Mouse (Mus musculus): Measurements from ENCODE around the gene Smok2a.
"Not testable (repeated sequence)": the region's sequence is repeated elsewhere in the genome, so short reads cannot be mapped to it uniquely, and the experiment has no call there.

- TF ChIP-seq CTCF (IDR thresholded peaks at IDR 0.05; ENCODE audit: low read depth, low read length); POLR2A (IDR thresholded peaks at IDR 0.05; ENCODE audit: borderline replicate concordance, low read depth, low read length): not testable (repeated sequence)
Measured at GRCm38 (mm10) chr17:13201551-13201950, 19.4 kb upstream of the Smok2a start.
